Mouse (Mus musculus) frontal cortex, postnatal 25 days (tissue): ENCODE measurements around the gene Agrn.
A peak's percentile ranks its signal among the peaks of the same experiment; 100 is the strongest.

Experiments used
- DNase-seq, 2 experiments: peaks; one replicate each; pipeline ENCODE4 v3.0.0; 2022; ENCODE audit warnings: low spot score in 2 of 2

Agrn gene

DNA sequence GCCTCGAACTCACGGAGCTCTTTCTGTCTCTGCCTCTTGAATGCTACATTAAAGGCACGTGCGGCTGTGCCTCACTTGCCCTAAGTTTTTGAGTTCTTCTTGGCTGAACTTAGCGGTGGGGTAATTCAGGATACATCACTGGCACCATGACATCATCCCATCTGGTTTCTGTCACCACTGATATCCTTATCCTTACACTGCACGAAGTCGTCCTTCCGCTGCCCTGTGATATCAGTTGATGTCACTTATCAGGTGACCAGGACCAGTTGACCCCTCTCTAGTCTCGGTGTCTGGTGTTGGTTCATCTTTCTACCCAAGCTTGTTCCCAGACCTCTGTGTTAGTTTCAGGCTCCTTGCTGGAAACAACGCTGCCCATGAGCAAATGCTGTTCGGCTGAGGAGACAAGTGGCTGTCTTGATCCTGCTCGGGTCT is 5.2 kb upstream of the Agrn start:
- DNase-seq: no peak

DNA sequence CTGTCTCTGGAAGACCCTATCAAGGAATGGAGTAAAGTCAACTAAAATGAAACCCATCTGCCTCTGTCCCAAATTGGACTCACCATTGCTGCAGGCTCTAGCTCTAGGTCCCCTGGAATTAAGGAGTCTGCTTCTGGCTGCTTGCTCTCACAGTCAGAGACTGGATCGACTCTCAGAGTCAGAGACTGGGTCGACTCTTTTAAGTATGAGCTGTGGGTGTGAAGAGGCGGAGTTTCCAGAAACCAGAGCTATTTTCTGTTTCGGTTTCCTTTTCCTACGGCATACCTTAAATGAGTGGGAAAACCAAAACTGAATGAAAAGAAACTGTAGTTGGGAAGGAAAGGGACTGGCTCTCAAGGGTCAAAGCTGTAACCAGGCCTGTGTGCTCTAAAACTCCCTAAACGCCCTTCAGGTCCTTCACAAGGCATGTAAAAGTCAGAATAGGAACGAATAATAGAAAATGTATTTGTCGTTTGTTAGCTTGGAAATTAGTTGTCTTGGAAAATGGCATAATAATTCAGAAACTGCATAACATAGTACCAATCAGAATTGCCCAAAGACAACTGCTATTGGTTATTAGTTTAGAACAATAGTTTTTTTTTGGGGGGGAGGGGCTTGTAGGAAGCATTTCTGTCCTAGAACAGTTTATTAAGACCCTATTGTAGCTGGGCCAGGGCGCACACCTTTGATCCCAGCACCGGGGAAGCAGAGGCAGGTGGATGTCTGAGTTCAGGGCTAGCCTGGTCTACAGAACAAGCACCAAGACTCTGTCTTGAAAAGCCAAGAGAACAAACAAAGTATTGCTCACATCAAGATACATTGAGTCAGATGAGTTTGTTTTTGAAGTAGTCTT is 3.6 kb upstream of the Agrn start, which contains the start of gene Isg15:
Isg15 (minus strand) TSS at position 196 of the 853 bp plus-strand sequence.
- DNase-seq: no peak

DNA sequence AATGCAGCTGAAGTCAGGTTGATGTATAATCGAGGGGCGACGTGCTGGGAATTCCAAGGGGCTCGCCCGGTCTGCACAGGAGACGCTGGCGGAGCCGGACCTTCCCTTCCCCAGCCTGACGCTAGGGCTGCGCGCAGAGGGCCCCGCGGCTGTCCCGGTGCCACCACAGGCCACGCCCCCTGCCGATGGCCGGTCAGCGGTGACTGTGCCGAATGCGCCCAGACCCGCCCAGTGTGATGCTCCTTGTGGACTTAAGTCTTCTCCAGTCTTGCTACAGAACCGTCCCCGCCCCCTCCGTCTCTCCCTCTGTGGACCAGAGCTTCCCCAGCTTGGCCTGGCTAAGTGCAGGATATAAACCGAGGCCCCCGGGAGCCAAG is 529 bp upstream of the Agrn start:
- peak; percentile 49 to 63 for DNase-seq

DNA sequence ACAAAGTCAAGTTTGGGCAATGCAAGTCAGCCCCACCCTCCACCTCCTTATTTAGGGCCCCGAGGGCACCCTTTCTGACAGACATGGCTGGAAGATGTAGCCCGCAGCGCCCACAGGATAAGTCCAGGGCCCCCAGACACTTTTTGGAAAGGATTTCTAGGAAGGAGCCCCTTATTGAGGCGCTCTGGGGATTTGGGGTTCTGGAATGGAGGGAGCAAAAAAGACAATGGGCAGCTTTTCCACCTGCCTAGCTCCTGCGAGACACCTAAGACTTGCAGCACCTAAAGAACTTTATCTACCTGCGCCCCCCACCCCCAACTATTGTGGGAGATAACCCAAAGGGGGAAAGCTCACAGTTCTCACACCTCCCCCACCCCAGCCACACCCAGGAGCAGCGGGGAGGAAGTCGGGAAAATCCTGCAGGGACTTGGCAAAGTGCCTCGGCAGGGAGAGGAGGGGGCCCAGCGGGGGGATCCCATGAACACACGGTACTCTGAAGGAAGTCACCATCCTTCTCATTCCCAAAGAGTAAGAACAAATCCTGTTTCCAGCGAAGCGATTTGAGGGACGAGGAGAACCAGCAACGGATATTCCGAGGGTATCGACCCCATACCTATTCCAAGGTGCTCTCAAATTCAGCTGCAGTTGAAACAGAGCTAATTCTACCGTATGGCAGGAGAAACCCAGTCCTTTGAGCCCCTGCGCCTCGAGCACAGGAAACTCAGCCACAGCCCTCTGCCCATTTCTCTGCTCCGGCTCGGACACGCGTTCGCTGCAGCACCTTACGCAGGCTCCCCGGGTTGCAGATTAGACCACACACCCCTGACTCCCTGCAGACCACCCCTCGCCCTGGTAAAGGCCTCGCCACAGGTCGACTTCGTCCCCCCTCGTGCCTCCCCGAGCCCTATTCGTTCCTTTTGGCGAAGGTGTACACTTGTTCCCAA is 1.1 kb downstream of the Agrn start:
- no peak for DNase-seq

DNA sequence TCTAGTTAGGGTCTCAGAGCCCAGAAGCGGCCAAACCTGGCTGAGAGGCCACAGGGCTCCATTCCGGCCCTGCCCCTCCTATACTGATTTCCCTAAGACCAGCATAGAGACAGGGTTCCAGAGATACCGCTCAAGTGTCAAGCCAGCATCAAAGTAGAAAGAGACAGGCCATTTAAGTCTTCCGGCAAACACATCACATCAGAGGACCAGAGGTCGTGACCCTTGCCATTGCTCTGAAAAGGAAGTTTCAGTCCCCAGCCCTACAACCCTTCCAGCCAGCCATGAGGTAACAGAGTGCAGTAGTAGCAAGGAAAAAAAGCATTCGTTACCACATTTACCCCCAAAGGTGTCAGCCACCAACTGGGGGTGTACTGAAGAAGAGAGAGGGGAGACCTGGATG is 2.9 kb downstream of the Agrn start:
- DNase-seq: no peak

DNA sequence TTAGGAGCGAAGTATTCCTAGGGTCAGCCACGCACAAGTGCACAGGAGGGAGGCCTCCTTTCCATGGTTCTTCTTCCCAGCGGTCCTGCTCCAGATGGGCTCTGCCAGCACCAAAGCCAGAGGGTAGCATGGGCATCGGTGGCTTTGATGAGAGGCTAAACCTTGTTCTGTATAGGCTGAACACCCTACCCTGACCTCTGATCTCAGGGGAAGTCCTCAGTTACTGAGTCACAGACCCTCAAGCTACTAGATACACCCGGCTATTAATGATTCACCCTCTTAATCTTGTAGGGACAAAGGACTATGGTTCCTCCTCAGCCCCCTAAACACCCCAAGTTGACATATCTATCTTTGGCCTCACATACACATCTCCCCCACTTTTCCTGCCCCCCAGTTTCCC is 3.4 kb downstream of the Agrn start:
- no peak for DNase-seq

DNA sequence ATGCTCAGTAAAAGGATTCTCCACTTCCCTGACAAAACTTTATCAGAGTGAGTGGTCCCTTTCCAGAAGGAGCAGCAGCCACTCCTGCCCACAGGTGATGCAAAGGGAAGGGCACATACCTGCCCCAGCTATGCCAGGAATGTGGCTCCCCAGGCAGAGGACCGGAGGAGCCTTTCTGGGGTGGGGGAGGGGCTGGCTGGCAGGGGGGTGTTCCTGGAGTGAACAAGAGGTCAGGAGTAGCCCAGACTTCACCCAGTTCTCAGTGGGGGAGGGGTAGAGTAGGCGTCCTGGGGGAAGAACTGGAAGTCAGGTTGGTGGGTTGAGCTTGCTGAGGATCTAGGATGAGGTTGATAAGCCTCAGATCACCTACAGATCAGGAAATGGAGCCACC is 4.1 kb downstream of the Agrn start:
- DNase-seq: no peak

DNA sequence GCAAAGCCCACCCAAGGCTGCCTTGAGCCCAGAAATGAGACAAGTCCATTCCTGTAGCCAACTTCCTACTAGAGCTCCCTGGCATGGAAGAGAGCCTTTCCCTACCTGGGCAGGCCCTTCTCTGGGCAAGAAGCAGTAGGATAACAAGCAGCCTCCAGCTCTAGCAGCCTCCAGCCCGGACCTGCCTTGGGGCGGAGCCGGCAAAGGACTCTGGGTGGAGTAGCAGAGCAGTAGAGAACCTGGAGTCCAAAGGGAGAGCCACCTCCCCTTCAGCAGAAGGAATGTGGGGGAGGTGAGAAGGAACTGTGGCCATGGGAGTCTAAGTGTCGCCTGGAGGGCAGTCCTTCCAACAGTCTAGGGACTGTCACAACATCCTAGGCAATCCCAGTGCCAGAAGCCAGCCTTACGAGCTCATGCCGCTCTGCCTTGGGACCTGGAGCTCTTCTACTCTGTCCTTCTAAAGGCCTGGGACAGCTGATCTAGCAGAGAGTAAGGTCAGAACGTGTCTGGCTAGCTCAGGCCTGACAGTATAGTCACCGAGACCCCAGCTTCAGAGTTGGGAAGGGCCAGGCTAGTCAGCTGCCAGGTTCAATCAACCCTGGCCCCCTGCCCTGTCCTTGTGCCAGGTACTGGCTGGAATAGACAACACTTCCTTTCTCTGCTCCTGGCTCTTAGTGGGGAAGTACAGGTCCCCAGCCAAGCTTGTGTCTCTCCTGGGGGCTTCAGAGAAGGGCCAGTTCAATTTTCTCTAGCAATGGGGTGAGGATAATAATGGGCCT is 4.7 kb downstream of the Agrn start:
- no peak for DNase-seq

DNA sequence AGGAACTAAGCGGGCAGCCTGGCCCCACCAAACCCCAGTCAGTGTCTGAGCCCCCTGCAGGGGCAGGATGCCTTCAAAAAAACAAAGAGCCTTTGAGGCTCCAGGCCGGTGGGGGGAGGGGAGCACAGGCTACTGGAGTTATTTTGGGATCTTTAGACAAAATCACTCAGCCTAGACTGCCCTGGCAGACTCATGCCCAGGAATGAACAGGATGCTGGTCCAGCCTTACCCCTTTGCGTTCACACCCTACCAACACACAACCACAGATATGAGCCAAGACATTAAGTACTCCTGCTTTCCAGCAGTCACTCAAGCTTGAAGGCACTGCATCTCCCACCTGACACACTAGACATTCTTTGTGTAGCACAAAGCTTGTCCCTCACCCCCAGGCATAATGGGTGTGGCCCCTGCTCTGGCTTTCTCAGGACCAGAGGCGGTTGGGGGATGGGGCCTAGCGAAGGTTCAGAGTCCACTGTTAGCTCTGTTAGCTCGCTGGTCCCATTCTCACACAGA is 8.4 kb downstream of the Agrn start:
- DNase-seq: no peak

DNA sequence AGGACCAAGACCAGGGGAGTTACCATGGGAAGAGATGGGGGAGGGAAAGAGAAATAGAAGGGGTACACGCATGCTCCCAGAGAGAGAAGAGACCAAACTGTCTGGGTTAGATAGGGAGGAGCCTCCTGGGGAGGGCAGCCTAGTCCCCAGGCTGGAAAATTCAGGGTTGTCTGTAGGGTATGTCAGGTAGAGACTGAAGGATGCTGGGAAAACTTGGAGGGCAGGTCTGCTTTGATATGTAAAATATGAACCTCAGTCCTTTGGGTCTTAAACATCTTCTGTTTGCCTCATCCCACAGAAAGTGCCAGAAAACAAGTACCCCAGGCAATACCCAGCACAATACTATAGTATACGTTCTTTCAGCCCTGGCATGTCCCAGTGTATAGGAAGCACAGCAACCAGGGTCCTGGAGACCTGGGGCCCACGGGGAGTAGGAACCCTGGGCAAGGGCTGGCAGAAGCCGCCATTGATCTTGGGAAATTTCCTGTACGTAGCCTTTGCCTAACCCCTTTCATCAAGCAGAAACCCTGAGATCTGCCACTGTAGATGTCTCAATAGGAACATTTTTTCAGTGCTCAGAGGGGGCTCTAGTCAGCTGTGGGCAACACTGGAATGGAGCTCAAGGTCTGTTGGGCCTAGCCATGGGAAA is 9.0 kb downstream of the Agrn start:
- no peak for DNase-seq

DNA sequence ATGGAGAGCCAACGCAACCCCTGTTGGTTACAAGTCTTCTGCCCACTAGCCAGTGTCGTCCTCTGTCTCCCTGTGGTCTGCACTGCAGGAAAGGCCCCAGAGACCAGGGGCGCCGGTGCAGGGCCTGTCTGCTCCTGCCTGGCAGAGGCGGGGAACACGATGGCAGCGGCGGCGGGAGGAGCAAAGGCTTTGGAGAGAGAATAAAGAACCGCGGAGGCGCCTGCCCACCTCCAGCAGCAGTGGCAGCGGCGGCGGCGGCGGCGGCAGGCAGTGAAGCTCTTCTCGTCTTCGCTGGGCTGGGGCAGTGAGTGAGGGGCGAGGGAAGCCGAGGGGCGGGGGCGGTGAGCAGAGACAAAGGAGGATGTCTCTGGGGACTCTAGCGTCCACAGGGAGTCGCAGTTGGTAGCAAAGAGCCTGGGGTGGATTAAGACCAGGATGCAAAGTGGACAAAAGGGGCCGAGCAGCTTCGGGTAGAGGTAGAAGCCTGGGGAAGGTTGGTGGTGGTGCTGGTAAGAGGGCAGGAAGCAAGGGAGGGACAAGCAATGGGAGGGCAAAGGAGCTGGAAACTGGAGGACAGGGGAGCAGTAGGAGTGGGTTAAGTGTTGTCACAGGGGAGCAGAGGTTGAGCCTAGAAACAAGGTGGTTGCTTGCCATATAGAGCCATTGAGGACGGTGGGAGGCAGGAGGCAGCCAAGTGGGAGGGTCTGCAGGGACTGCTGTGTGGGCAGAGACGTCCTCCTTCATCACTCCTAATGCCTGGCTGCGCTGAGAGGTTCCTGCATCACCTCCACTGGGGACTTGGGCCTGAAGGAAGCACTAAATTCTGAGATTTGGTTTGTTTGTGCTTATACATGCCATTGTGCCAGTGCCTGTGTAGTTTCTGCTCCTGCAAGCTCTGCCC is 11.1 kb downstream of the Agrn start:
- DNase-seq: peak; percentile 45 to 46

DNA sequence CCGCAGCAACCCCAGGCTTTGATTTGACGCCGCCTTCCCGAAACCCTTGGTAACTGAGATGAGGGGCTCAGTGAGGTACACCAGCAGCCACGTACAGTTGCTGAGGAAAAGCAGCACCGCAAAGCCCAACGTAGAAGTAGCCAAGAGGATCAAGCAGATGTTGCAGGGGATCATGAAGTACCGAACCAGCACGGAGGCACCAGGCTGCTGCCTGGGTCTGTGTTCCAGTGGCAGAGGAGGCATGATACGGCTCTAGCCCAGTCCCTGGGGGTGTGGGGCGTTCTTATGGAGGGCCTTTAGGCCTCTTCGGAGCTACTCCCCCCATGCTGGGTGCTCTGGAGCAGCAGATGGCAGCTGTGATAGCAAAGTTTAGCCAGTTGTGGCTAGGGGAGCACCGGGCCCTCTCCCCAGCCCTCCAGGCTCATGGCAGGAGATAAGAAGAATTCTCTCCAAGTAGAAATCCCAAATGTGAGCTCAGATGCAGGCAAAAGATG is 11.8 kb downstream of the Agrn start:
- DNase-seq: peak in 1 of 2 experiments; percentile 20

DNA sequence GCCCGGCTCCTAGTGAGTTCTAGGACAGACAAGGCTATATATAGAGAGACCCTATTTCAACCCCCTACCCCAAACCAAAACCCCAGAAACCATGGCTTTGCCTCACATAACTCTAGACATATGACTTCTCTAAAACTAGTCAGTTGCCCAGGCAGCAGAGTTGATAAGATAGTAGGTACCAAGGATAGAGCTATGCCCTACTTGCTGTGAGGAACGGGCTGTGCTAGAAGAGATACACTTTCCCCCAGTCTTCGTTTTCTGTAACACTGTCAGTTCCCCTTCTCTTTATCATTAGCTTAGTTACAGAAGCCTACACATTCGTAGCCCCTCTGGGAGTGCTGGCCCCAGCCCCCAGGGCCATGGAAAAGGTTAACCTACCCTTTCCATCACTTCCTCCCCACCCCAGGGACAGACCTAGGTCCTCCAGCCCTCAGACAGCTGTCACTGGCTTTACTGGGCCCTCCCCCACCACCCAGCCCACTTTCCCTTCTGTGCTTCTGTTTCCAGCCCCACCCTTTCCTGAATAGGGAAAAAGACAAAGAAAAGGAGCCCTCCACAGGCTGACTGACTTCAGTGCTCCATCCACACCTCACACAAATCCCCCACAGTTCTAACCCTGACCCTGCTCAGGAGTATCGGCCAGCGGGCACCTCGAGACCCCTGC is 12.9 kb downstream of the Agrn start:
- no peak for DNase-seq

DNA sequence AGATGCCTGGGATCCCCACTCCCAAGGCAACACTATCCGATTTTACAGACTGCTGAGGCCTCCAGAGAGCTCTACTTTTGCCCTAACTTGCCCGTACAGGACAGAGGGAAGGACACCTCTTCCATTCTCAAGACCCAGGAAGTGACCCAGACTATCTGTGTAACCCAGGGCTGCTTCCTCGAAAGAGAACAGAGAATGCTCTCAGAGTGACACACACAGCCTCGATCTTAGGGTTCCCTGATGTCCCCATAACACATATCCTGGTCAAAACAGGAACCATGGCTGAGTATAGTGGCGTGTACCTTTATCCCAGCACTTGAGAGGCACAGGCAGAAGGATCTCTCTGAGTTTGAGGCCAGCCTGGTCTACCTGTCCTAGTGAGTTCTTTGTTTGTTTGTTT is 13.5 kb downstream of the Agrn start:
- DNase-seq: no peak

DNA sequence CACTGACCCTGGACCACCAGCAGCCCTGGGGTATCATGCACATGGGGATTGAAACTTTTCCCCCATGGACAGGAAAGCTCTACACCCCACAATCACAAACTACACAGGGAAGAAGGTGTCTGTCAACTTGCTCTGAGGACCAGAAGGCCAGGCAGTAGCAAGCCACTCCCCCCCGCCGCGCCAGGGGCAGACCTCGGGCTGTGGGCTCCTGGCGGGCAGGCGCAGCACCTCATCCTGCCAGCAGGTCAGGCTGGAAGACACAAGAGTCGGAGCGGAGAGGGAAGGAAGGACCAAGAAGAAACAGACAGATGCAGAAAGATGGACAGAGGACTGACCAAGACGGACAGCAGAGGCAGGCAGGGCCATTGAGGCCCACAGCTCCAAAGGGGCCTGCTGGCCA is 19.7 kb downstream of the Agrn start:
- DNase-seq: no peak

DNA sequence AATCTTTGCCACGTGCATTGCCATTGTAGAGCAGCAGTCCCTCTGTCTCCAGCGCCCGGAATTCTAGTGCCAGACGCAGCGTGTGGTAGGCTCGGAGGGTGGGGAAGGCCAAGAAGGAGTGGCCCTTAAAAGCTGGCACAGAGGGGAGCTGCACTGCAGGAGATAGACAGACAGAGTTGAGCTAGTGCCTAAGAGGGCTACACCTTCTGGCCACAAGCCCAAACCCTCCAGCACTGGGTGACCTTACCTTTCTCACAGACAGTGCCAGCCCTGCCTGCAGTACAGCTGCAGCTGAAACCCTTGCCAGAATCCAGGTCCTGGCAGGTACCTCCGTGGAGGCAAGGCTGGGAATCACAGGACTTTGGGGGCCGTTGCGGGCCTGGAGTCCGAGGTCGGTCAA is 25.5 kb downstream of the Agrn start:
- no peak for DNase-seq

DNA sequence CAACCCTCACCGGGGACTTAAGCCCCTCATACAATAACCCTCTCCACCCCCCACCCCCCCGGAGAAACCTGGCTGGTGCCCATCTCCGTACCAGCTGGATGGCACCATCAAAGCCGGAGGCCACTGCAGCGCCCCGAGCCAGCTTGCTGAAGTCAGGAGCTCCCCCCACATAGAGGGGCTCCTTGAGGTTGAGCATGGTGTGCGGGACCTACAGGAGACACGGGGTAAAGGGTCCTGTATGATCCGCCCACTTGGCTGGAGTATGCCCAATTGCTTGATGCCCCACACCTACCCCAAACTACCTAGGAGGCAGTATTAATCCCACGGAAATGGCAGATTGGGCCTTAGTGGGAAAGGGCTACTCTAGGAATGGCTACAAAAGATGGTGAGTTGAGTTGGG is 28.2 kb downstream of the Agrn start:
- peak in 1 of 2 experiments; percentile 2 for DNase-seq

DNA sequence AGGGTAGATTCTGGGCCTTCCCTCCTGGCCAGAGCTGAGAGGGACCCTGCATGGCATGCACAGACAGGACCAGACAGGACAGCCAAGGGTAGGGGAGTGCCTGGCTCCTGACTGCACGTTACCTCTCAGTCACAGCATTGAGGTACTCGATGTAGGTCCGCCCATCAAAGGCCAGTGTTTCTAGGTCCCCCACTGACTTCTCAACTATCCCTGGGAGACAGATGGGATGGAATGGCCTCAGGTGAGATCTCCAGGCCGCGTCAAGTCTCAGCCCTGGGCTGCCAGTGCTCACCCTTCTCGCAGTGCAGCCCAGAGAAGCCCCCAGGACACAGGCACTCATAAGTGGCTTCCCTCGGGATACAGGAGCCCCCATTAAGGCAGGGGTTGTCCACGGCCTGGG is 28.7 kb downstream of the Agrn start:
- peak in 1 of 2 experiments; percentile 2 for DNase-seq

DNA sequence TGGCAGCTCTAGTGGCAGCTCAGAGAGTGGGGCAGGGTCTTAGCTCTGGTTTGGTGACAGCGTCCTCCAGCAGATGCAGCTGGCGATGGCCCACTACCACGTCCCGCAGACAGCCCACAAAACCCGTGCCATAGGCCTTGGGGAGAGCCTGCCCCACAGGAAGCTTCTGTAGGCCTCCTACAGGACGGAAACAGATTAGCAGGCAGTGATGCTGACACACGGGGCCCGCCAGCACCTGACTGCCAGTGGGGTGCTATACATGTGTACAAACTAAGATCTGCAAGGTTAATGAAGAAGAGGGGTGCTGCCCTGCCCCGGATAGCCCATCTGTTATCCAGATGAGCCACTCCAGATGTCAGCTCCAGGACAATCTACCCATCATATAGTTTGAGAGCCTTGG is 30.8 kb downstream of the Agrn start:
- DNase-seq: peak in 1 of 2 experiments; percentile 3
